Comparison of ENCODE assay signal across 9 mouse cellular contexts in genomic region chrX:94431548-94432375, GRCm38 (mm10).
DNase-seq lines count a peak whose midpoint lies in the region; ATAC-seq and TF ChIP-seq lines count a peak whose summit lies in the region.
"Had no signal": no experiment of that assay in that cellular context is flagged by ENCODE, and none has a peak within 500 bp of the region (broad histone marks: within the 10 kb centered on the region; RNA-seq: fewer than 3 reads in every experiment).

No protein-coding gene starts in this region.

- TF ChIP-seq CTCF in CH12.LX (conservative IDR thresholded peaks at IDR 0.05 in 1 of 2, IDR thresholded peaks at IDR 0.05 in 1 of 2; ENCODE audit: low read depth in 2 of 2, low read length in 2 of 2) = peak in 1 of 2 experiments; percentile 73; a peak in 2 of 4 replicates
- peak; percentile 64; the same call in 1 of the 2 replicates for TF ChIP-seq CTCF in brain, embryonic 14.5 days (IDR thresholded peaks at IDR 0.05; ENCODE audit: borderline replicate concordance, extremely low read depth, insufficient read depth, insufficient read length)

- no peaks in the 10 kb centered on the region for H3K27me3 ChIP-seq in CH12.LX (replicated peaks)
- H3K27me3 ChIP-seq in hindbrain, embryonic 11.5 days (ENCODE audit: control insufficient read depth, insufficient read depth, low read length) = peaks cover 2% of the 10 kb centered on the region; the same call in 1 of the 2 replicates
- H3K27me3 ChIP-seq: liver, embryonic 15.5 days had no signal

- intact Hi-C loops in heart, postnatal 25 days (cut with DNase I) = loop anchor here (5.0 kb wide), 1 partner anchor 116 kb away; no protein-coding TSS in a partner anchor
- intact Hi-C loops in left cerebral cortex, postnatal 36 days (cut with DNase I) = loop anchor here (5.0 kb wide), 1 partner anchor 111 kb away; the partner anchor contains the start of gene Maged1

- H3K27ac ChIP-seq in CH12.LX (ENCODE audit: insufficient read depth, low read depth) = no peak overlapping the region
- no peak overlapping the region for H3K27ac ChIP-seq in hindbrain, embryonic 11.5 days (ENCODE audit: low read depth, low read length)
- H3K27ac ChIP-seq: liver, embryonic 15.5 days had no signal

- 0 out of 2 replicates have a peak, but pooled peaks have one; percentile 51 for ATAC-seq in hindbrain, embryonic 11.5 days (ENCODE audit: low FRiP score)

- dilution Hi-C loops in CH12.LX (cut with MboI; ENCODE audit: extremely low pct_ligation_motif_present, extremely low pct_unique_long_range_greater_than_20kb, low sequenced_read_pairs) = no loop called here

- WGBS in hindbrain, embryonic 11.5 days = 45% methylated on average over 9 of the region's 9 CpGs

- TF ChIP-seq RAD21 in CH12.LX (IDR thresholded peaks at IDR 0.05; ENCODE audit: low read depth, low read length) = peak; percentile 78

- no peaks in the 10 kb centered on the region for H3K9me3 ChIP-seq in CH12.LX (replicated peaks; ENCODE audit: low read length)
- H3K9me3 ChIP-seq in hindbrain, embryonic 11.5 days (ENCODE audit: control insufficient read depth, low read length) = no peaks in the 10 kb centered on the region
- H3K9me3 ChIP-seq: liver, embryonic 15.5 days had no signal

- no peaks in the 10 kb centered on the region for H3K4me1 ChIP-seq in CH12.LX (ENCODE audit: control insufficient read depth in 1 of 2, insufficient read depth in 2 of 2)
- no peaks in the 10 kb centered on the region for H3K4me1 ChIP-seq in hindbrain, embryonic 11.5 days (replicated peaks; ENCODE audit: control insufficient read depth, insufficient read depth, low read length)
- H3K4me1 ChIP-seq: liver, embryonic 15.5 days had no signal

- no peak overlapping the region for H3K9ac ChIP-seq in CH12.LX (ENCODE audit: insufficient read depth, low read depth)
- no peak overlapping the region for H3K9ac ChIP-seq in hindbrain, embryonic 11.5 days (ENCODE audit: low read depth, low read length)
- H3K9ac ChIP-seq: liver, embryonic 15.5 days had no signal

- no peak overlapping the region for H3K4me3 ChIP-seq in CH12.LX (replicated peaks in 1 of 3; ENCODE audit: low read depth in 2 of 3, low read length in 2 of 3, poor library complexity in 1 of 3)
- H3K4me3 ChIP-seq in hindbrain, embryonic 11.5 days (ENCODE audit: low read depth, low read length) = no peak overlapping the region
- H3K4me3 ChIP-seq: liver, embryonic 15.5 days had no signal

- H3K79me2 ChIP-seq in CH12.LX (replicated peaks; ENCODE audit: control insufficient read depth, extremely low read depth, insufficient read depth, poor library complexity, severe bottlenecking) = no peaks in the 10 kb centered on the region

- no peak for TF ChIP-seq POLR2A in CH12.LX (IDR thresholded peaks at IDR 0.05; ENCODE audit: low read depth, low read length)
- no peak for TF ChIP-seq POLR2A in brain, embryonic 14.5 days (IDR thresholded peaks at IDR 0.05; ENCODE audit: borderline replicate concordance, extremely low read depth, insufficient read depth, insufficient read length, poor library complexity, severe bottlenecking)

- no peak overlapping the region for H3K4me2 ChIP-seq in CH12.LX (ENCODE audit: insufficient read depth, low read depth, poor library complexity, severe bottlenecking)
- no peak overlapping the region for H3K4me2 ChIP-seq in hindbrain, embryonic 11.5 days (replicated peaks; ENCODE audit: low read depth, low read length)
- H3K4me2 ChIP-seq: liver, embryonic 15.5 days had no signal

- H3K36me3 ChIP-seq in CH12.LX (replicated peaks in 1 of 2; ENCODE audit: control insufficient read depth in 1 of 2, insufficient read depth in 1 of 2, low read length in 1 of 2) = no peaks in the 10 kb centered on the region
- no peaks in the 10 kb centered on the region for H3K36me3 ChIP-seq in hindbrain, embryonic 11.5 days (ENCODE audit: control insufficient read depth, insufficient read depth, low read length)
- H3K36me3 ChIP-seq: liver, embryonic 15.5 days had no signal

- in situ Hi-C loops in CH12.LX (cut with MboI; ENCODE audit: low pct_ligation_motif_present, low pct_unique_long_range_greater_than_20kb, low sequenced_read_pairs) = no loop called here

- DNase-seq in heart, adult 18-20 months = peak; percentile 2 to 17
- DNase-seq in heart, postnatal 25 days (ENCODE audit: low spot score) = no peak
- DNase-seq in CH12.LX (ENCODE audit: extremely low read depth) = peak; percentile 29
- peak; percentile 83 for DNase-seq in brain, embryonic 14.5 days (ENCODE audit: low read depth)
- peak; percentile 53 for DNase-seq in hindbrain, embryonic 11.5 days (ENCODE audit: low spot score)
- DNase-seq in left cerebral cortex, postnatal 36 days (ENCODE audit: low spot score in 2 of 2) = peak; percentile 5 to 12
- DNase-seq in right cerebral cortex, postnatal 10 days (ENCODE audit: low spot score in 2 of 2) = peak; percentile 28 to 35
- no peak for DNase-seq in urinary bladder, postnatal 36 days (ENCODE audit: low spot score in 2 of 2)

- TF ChIP-seq EP300 in CH12.LX (IDR thresholded peaks at IDR 0.05; ENCODE audit: low read length) = no peak

TF ChIP-seq in CH12.LX, 34 proteins besides CTCF, POLR2A, EP300 and RAD21:
- TF ChIP-seq IRF4 (IDR thresholded peaks at IDR 0.05; ENCODE audit: low read depth, low read length) (no peak), MYC (IDR thresholded peaks at IDR 0.05; ENCODE audit: low read depth, low read length) (no peak), ZNF384 (IDR thresholded peaks at IDR 0.05; ENCODE audit: low read depth, low read length) (peak; percentile 85), SMC3 (IDR thresholded peaks at IDR 0.05; ENCODE audit: low read depth, low read length) (peak; percentile 67)

Comparison
In these comparisons a context has a peak if more than half of its experiments do, and no peak if none do; other contexts are left out.
1. DNase-seq: peak in heart, adult 18-20 months (2 of 2), CH12.LX (single experiment), brain, embryonic 14.5 days (single experiment), hindbrain, embryonic 11.5 days (single experiment), left cerebral cortex, postnatal 36 days (2 of 2) and right cerebral cortex, postnatal 10 days (2 of 2); none in heart, postnatal 25 days (single experiment) and urinary bladder, postnatal 36 days (0 of 2).